Mouse (Mus musculus) liver, embryonic 13.5 days (tissue): ENCODE results near the gene Trim44. TPM values are rescaled to one million over a fixed set of nuclear protein-coding genes. Genes with fewer than 3 reads are reported as not detected.
A peak's percentile ranks its signal among the peaks of the same experiment; 100 is the strongest.

Source experiments
- ATAC-seq: fragments of 200-750 bp; cut with Nextera tagmentation; 2 replicates; pipeline ENCODE4 v1.8.0; 2017; ENCODE audit warnings: low read depth, mild to moderate bottlenecking, moderate number of reproducible peaks, moderate library complexity
- DNase-seq: peaks from one replicate; pipeline ENCODE4 v3.0.0; 2022
- H3K27ac ChIP-seq: fragments of 300-500 bp; sonication (generic); 2 replicates; pipeline ENCODE4 v1.5.1; 2015; ENCODE audit warnings: moderate library complexity, mild to moderate bottlenecking, inconsistent platforms
- H3K27me3 ChIP-seq: fragments of 300-500 bp; sonication (generic); 2 replicates; pipeline ENCODE4 v1.6.1; 2015; ENCODE audit warnings: mild to moderate bottlenecking, inconsistent platforms
- H3K36me3 ChIP-seq: fragments of 300-500 bp; sonication (generic); 2 replicates; pipeline ENCODE4 v1.6.1; 2015; ENCODE audit warnings: mild to moderate bottlenecking, inconsistent platforms
- H3K4me1 ChIP-seq: fragments of 300-500 bp; sonication (generic); replicated peaks from 2 replicates; pipeline ENCODE4 v1.6.1; 2015; ENCODE audit warnings: inconsistent platforms
- H3K4me2 ChIP-seq: fragments of 300-500 bp; sonication (generic); 2 replicates; pipeline ENCODE4 v1.6.1; 2015; ENCODE audit warnings: inconsistent platforms, mild to moderate bottlenecking, moderate library complexity
- H3K4me3 ChIP-seq: fragments of 300-500 bp; sonication (generic); replicated peaks from 2 replicates; pipeline ENCODE4 v1.5.1; 2015; ENCODE audit warnings: mild to moderate bottlenecking, inconsistent platforms
- H3K9ac ChIP-seq: fragments of 300-500 bp; sonication (generic); 2 replicates; pipeline ENCODE4 v1.6.1; 2015; ENCODE audit warnings: mild to moderate bottlenecking, inconsistent platforms
- H3K9me3 ChIP-seq: fragments of 300-500 bp; sonication (generic); replicated peaks from 2 replicates; pipeline ENCODE4 v1.6.1; 2016; ENCODE audit warnings: inconsistent platforms
- WGBS: fragments of 180-500 bp; shearing (Covaris S2); methylation state at CpG from one replicate; pipeline ENCODE4 v1.1.7; 2015; ENCODE audit not compliant: insufficient replicate concordance; 5-methylcytosine and 5-hydroxymethylcytosine counted together
- polyA plus RNA-seq: library from polyadenylated mRNA; unstranded; fragments of >200 nt; fragmentation: Nextera tagmentation; extraction: Ambion mirVana; gene quantifications from 2 replicates; pipeline ENCODE4 v1.2.1, GENCODE M21; 2015

Gene Trim44
- polyA plus RNA-seq, 1 experiment from 2014 or later: 5.9 TPM

- ATAC-seq (no peak), DNase-seq (peak; percentile 9)
- Histone ChIP-seq H3K27me3 (no peaks in the 10 kb centered on the region), H3K9me3 (no peaks in the 10 kb centered on the region), H3K36me3 (no peaks in the 10 kb centered on the region), H3K4me2 (no peak overlapping the region), H3K4me1 (no peaks in the 10 kb centered on the region), H3K4me3 (no peak overlapping the region), H3K27ac (no peak overlapping the region), H3K9ac (no peak overlapping the region)
- WGBS: 3% methylated on average over 1 of the region's 1 CpGs
Observed at GRCm38 (mm10) chr2:102277946-102278345, 129.7 kb downstream of the Trim44 start.

GRCm38 (mm10) chr2:102273280-102273679, 134.3 kb downstream of the Trim44 start:
- H3K4me3 ChIP-seq: no peak overlapping the region
- DNase-seq (no peak), ATAC-seq (no peak)
- no peak overlapping the region for H3K9ac ChIP-seq
- H3K4me1 ChIP-seq: no peaks in the 10 kb centered on the region
- H3K4me2 ChIP-seq: no peak overlapping the region
- no peaks in the 10 kb centered on the region for H3K9me3 ChIP-seq
- H3K36me3 ChIP-seq: no peaks in the 10 kb centered on the region
- no peaks in the 10 kb centered on the region for H3K27me3 ChIP-seq
- 74% methylated on average over 7 of the region's 7 CpGs for WGBS
- no peak overlapping the region for H3K27ac ChIP-seq

- no peak for DNase-seq
- WGBS: 54% methylated on average over 13 of the region's 13 CpGs
- no peak for ATAC-seq
Observed at GRCm38 (mm10) chr2:102267582-102268339, 139.9 kb downstream of the Trim44 start.

GRCm38 (mm10) chr2:102266911-102267310, 140.7 kb downstream of the Trim44 start:
- no peak for DNase-seq
- Histone ChIP-seq H3K27me3 (no peaks in the 10 kb centered on the region), H3K4me1 (no peaks in the 10 kb centered on the region), H3K36me3 (no peaks in the 10 kb centered on the region), H3K4me2 (no peak overlapping the region), H3K27ac (no peak overlapping the region), H3K4me3 (no peak overlapping the region), H3K9ac (no peak overlapping the region), H3K9me3 (no peaks in the 10 kb centered on the region)
- 68% methylated on average over 3 of the region's 3 CpGs for WGBS
- ATAC-seq: no peak

More at GRCm38 (mm10) chr2:102267582-102268339, 139.9 kb downstream of the Trim44 start:
- H3K9me3 ChIP-seq: no peaks in the 10 kb centered on the region
- no peak overlapping the region for H3K27ac ChIP-seq
- no peaks in the 10 kb centered on the region for H3K4me1 ChIP-seq
- H3K27me3 ChIP-seq: no peaks in the 10 kb centered on the region
- no peak overlapping the region for H3K9ac ChIP-seq
- no peak overlapping the region for H3K4me3 ChIP-seq
- no peaks in the 10 kb centered on the region for H3K36me3 ChIP-seq
- no peak overlapping the region for H3K4me2 ChIP-seq

GRCm38 (mm10) chr2:102259139-102259538, 148.5 kb downstream of the Trim44 start:
- H3K4me1 ChIP-seq: 0 out of 2 replicates have a peak, but pooled peaks cover 4% of the 10 kb centered on the region
- no peak for ATAC-seq
- DNase-seq: no peak

GRCm38 (mm10) chr2:102258682-102259081, 148.9 kb downstream of the Trim44 start:
- no peak overlapping the region for H3K4me3 ChIP-seq
- H3K27ac ChIP-seq: no peak overlapping the region
- ATAC-seq: no peak
- H3K9me3 ChIP-seq: no peaks in the 10 kb centered on the region
- H3K36me3 ChIP-seq: no peaks in the 10 kb centered on the region
- peaks cover 41% of the 10 kb centered on the region for H3K27me3 ChIP-seq
- no peak overlapping the region for H3K9ac ChIP-seq
- no peak overlapping the region for H3K4me2 ChIP-seq
- 23% methylated on average over 8 of the region's 8 CpGs for WGBS
- DNase-seq: no peak
- H3K4me1 ChIP-seq: 0 out of 2 replicates have a peak, but pooled peaks cover 4% of the 10 kb centered on the region

More at GRCm38 (mm10) chr2:102259139-102259538, 148.5 kb downstream of the Trim44 start:
- Histone ChIP-seq H3K4me2 (no peak overlapping the region), H3K9ac (no peak overlapping the region), H3K9me3 (no peaks in the 10 kb centered on the region), H3K36me3 (no peaks in the 10 kb centered on the region), H3K27me3 (peaks cover 41% of the 10 kb centered on the region), H3K4me3 (no peak overlapping the region), H3K27ac (no peak overlapping the region)
- WGBS: 4% methylated on average over 13 of the region's 13 CpGs

- Histone ChIP-seq H3K9me3 (no peaks in the 10 kb centered on the region), H3K9ac (no peak overlapping the region), H3K4me1 (0 out of 2 replicates have a peak, but pooled peaks cover 4% of the 10 kb centered on the region), H3K36me3 (no peaks in the 10 kb centered on the region), H3K27me3 (peaks cover 41% of the 10 kb centered on the region), H3K27ac (no peak overlapping the region), H3K4me3 (no peak overlapping the region), H3K4me2 (no peak overlapping the region)
- DNase-seq (no peak), ATAC-seq (no peak)
- WGBS: 5% methylated on average over 12 of the region's 12 CpGs
Observed at GRCm38 (mm10) chr2:102257964-102258605, 149.5 kb downstream of the Trim44 start.

GRCm38 (mm10) chr2:102256591-102257335, 150.9 kb downstream of the Trim44 start:
- H3K36me3 ChIP-seq: no peaks in the 10 kb centered on the region
- H3K9me3 ChIP-seq: no peaks in the 10 kb centered on the region
- H3K4me2 ChIP-seq: no peak overlapping the region
- DNase-seq: no peak
- H3K4me1 ChIP-seq: 0 out of 2 replicates have a peak, but pooled peaks cover 4% of the 10 kb centered on the region
- peaks cover 41% of the 10 kb centered on the region for H3K27me3 ChIP-seq
- no peak for ATAC-seq
- H3K9ac ChIP-seq: no peak overlapping the region
- no peak overlapping the region for H3K4me3 ChIP-seq
- no peak overlapping the region for H3K27ac ChIP-seq
- WGBS: 42% methylated on average over 5 of the region's 5 CpGs

- ATAC-seq: no peak
- DNase-seq: no peak
- Histone ChIP-seq H3K4me3 (no peak overlapping the region), H3K27me3 (peaks cover 41% of the 10 kb centered on the region), H3K36me3 (no peaks in the 10 kb centered on the region), H3K9me3 (no peaks in the 10 kb centered on the region), H3K4me1 (0 out of 2 replicates have a peak, but pooled peaks cover 4% of the 10 kb centered on the region), H3K4me2 (no peak overlapping the region), H3K27ac (no peak overlapping the region), H3K9ac (no peak overlapping the region)
- 27% methylated on average over 3 of the region's 3 CpGs for WGBS
Observed at GRCm38 (mm10) chr2:102256100-102256499, 151.5 kb downstream of the Trim44 start.

GRCm38 (mm10) chr2:102253204-102253603, 154.4 kb downstream of the Trim44 start:
- Histone ChIP-seq H3K4me2 (no peak overlapping the region), H3K4me3 (no peak overlapping the region), H3K9me3 (no peaks in the 10 kb centered on the region), H3K9ac (no peak overlapping the region), H3K27me3 (peaks cover 17% of the 10 kb centered on the region), H3K27ac (no peak overlapping the region), H3K36me3 (no peaks in the 10 kb centered on the region), H3K4me1 (no peaks in the 10 kb centered on the region)
- ATAC-seq (no peak), DNase-seq (no peak)
- 65% methylated on average over 7 of the region's 7 CpGs for WGBS

- DNase-seq: no peak
- Histone ChIP-seq H3K4me1 (no peaks in the 10 kb centered on the region), H3K27ac (no peak overlapping the region), H3K9ac (no peak overlapping the region), H3K36me3 (no peaks in the 10 kb centered on the region), H3K4me3 (no peak overlapping the region), H3K9me3 (no peaks in the 10 kb centered on the region), H3K4me2 (no peak overlapping the region), H3K27me3 (peaks cover 12% of the 10 kb centered on the region)
- no peak for ATAC-seq
- 47% methylated on average over 4 of the region's 4 CpGs for WGBS
Observed at GRCm38 (mm10) chr2:102252651-102253050, 155.0 kb downstream of the Trim44 start.
